Mouse (Mus musculus) midbrain, embryonic 16.5 days (tissue): ENCODE measurements at regions not wholly inside any gene's neighbourhood (a gene's known extent, or its start where the extent isn't known, plus 50 kb on each side); places are given as distances from the start of the nearest gene placed in this dataset.

Source experiments
- ATAC-seq: fragments of 200-750 bp; cut with Nextera tagmentation; 2 replicates; pipeline ENCODE4 v1.8.0; 2017; ENCODE audit warnings: moderate TSS enrichment
- H3K27ac ChIP-seq: fragments of 300-500 bp; sonication (generic); 2 replicates; pipeline ENCODE4 v1.5.1; 2014; ENCODE audit warnings: mild to moderate bottlenecking, low read length, mixed read lengths
- H3K27me3 ChIP-seq: fragments of 300-500 bp; sonication (generic); 2 replicates; pipeline ENCODE4 v1.6.1; 2014; ENCODE audit warnings: low read depth, low read length, mixed read lengths; ENCODE audit not compliant: control insufficient read depth, insufficient read depth
- H3K36me3 ChIP-seq: fragments of 300-500 bp; sonication (generic); 2 replicates; pipeline ENCODE4 v1.6.1; 2014; ENCODE audit warnings: mild to moderate bottlenecking, low read length, moderate library complexity, mixed read lengths; ENCODE audit not compliant: control insufficient read depth, insufficient read depth
- H3K4me1 ChIP-seq: fragments of 300-500 bp; sonication (generic); 2 replicates; pipeline ENCODE4 v1.6.1; 2014; ENCODE audit warnings: mild to moderate bottlenecking, low read length, mixed read lengths; ENCODE audit not compliant: control insufficient read depth, insufficient read depth
- H3K4me2 ChIP-seq: fragments of 300-500 bp; sonication (generic); 2 replicates; pipeline ENCODE4 v1.6.1; 2014; ENCODE audit warnings: mild to moderate bottlenecking, low read length, mixed read lengths
- H3K4me3 ChIP-seq: fragments of 300-500 bp; sonication (generic); 2 replicates; pipeline ENCODE4 v1.5.1; 2014; ENCODE audit warnings: low read depth, mild to moderate bottlenecking, low read length, moderate library complexity, mixed read lengths
- H3K9ac ChIP-seq: fragments of 300-500 bp; sonication (generic); 2 replicates; pipeline ENCODE4 v1.6.1; 2014; ENCODE audit warnings: low read depth, low read length, mixed read lengths
- H3K9me3 ChIP-seq: fragments of 300-500 bp; sonication (generic); replicated peaks from 2 replicates; pipeline ENCODE4 v1.6.1; 2014; ENCODE audit warnings: mild to moderate bottlenecking, low read length, mixed read lengths; ENCODE audit not compliant: control insufficient read depth, poor library complexity, severe bottlenecking
- WGBS: fragments of 180-500 bp; shearing (Covaris S2); extraction: QIAGEN DNeasy Blood & Tissue Kit; methylation state at CpG from one replicate; pipeline ENCODE4 v1.1.7; 2014; 5-methylcytosine and 5-hydroxymethylcytosine counted together

GRCm38 (mm10) chr5:51190661-51191060, 376.9 kb downstream of the Ppargc1a start:
- Histone ChIP-seq H3K9ac (no peak overlapping the region), H3K27me3 (no peaks in the 10 kb centered on the region), H3K4me2 (no peak overlapping the region), H3K4me1 (no peaks in the 10 kb centered on the region), H3K36me3 (no peaks in the 10 kb centered on the region), H3K27ac (no peak overlapping the region), H3K4me3 (no peak overlapping the region), H3K9me3 (no peaks in the 10 kb centered on the region)
- ATAC-seq: no peak
- WGBS: 90% methylated on average over 3 of the region's 3 CpGs

- no peak for ATAC-seq
- Histone ChIP-seq H3K27ac (no peak overlapping the region), H3K9ac (no peak overlapping the region), H3K4me3 (no peak overlapping the region), H3K4me2 (no peak overlapping the region), H3K36me3 (no peaks in the 10 kb centered on the region), H3K9me3 (no peaks in the 10 kb centered on the region), H3K4me1 (no peaks in the 10 kb centered on the region), H3K27me3 (no peaks in the 10 kb centered on the region)
- 74% methylated on average over 1 of the region's 1 CpGs for WGBS
Measured at GRCm38 (mm10) chr5:51169828-51170227, 397.7 kb downstream of the Ppargc1a start.

GRCm38 (mm10) chr5:51168206-51168605, 399.3 kb downstream of the Ppargc1a start:
- no peak overlapping the region for H3K27ac ChIP-seq
- 80% methylated on average over 6 of the region's 6 CpGs for WGBS
- no peaks in the 10 kb centered on the region for H3K36me3 ChIP-seq
- no peak overlapping the region for H3K9ac ChIP-seq
- H3K4me2 ChIP-seq: no peak overlapping the region
- H3K27me3 ChIP-seq: no peaks in the 10 kb centered on the region
- H3K4me1 ChIP-seq: no peaks in the 10 kb centered on the region
- no peaks in the 10 kb centered on the region for H3K9me3 ChIP-seq
- no peak for ATAC-seq
- H3K4me3 ChIP-seq: no peak overlapping the region

DNA sequence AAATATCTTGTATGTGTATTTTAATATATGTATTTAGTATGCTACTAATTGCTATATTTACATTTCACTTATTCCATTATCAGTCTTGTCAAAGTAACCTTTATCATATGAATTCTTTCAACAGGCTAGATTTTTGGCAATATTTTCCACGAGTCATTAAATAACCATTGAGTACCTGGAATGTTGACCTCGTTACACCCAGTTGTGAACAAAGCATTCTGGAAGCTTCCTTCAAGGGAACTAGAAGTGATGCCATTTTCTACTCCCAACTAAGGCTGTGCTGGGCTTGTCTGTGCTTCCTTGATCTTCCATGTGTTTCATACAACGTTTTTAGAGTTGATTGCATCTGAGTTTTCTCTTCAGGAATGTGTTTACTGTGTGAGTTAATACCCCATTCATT, 410.6 kb downstream of the Ppargc1a start:
- Histone ChIP-seq H3K36me3 (no peaks in the 10 kb centered on the region), H3K27me3 (no peaks in the 10 kb centered on the region), H3K27ac (no peak overlapping the region), H3K4me2 (no peak overlapping the region), H3K4me3 (no peak overlapping the region), H3K9me3 (no peaks in the 10 kb centered on the region), H3K9ac (no peak overlapping the region), H3K4me1 (no peaks in the 10 kb centered on the region)
- no peak for ATAC-seq
- WGBS: 58% methylated on average over 3 of the region's 3 CpGs

DNA sequence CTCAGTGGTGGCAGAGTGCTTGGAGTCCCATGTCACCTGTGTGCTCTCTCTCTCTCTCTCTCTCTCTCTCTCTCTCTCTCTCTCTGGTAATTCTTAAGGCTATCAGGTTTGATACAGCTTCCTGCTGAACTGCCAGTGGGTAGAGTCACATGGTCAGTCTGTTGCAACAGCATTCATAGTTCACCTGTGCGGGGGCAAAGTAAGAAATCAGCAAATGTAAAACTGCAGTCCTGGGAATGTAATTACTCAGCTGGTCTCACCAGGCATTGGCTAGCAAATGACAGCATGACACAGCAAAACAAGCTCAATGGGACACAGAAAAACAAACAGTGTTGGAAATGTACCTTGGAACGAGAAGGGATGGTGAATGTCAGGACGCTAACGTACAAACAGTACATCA, 422.7 kb downstream of the Ppargc1a start:
- Histone ChIP-seq H3K4me1 (no peaks in the 10 kb centered on the region), H3K9me3 (no peaks in the 10 kb centered on the region), H3K36me3 (no peaks in the 10 kb centered on the region), H3K4me2 (no peak overlapping the region), H3K4me3 (no peak overlapping the region), H3K27ac (no peak overlapping the region), H3K9ac (no peak overlapping the region), H3K27me3 (no peaks in the 10 kb centered on the region)
- whole genome bisulfite sequencing: 88% methylated on average over 4 of the region's 4 CpGs
- ATAC-seq: no peak

- no peak overlapping the region for H3K4me3 ChIP-seq
- no peaks in the 10 kb centered on the region for H3K27me3 ChIP-seq
- 90% methylated on average over 6 of the region's 6 CpGs for WGBS
- no peak for ATAC-seq
- H3K36me3 ChIP-seq: no peaks in the 10 kb centered on the region
- H3K4me1 ChIP-seq: no peaks in the 10 kb centered on the region
- no peaks in the 10 kb centered on the region for H3K9me3 ChIP-seq
- H3K4me2 ChIP-seq: no peak overlapping the region
- H3K27ac ChIP-seq: no peak overlapping the region
- H3K9ac ChIP-seq: no peak overlapping the region
Measured at GRCm38 (mm10) chr5:51125091-51125490, 442.4 kb downstream of the Ppargc1a start.

DNA sequence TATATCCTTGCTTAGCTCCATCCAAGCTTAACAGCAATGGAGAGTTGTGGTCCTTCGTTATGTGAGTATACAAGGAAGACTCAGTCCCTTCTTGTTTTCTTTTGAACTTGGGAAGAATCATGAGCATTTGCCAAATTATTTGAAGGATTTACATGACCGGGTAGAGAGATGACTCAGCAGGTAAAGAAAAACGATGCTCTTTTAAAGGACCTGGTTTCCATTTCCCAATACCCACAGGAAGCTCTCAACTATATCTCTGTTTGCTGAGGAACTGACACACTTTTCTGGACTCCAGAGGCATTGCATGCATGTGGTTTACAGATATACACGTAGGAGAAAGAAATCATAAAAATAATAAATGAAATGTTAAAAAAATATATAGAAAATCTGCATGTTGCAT, 457.5 kb downstream of the Ppargc1a start:
- no peaks in the 10 kb centered on the region for H3K9me3 ChIP-seq
- H3K4me2 ChIP-seq: no peak overlapping the region
- H3K9ac ChIP-seq: no peak overlapping the region
- H3K36me3 ChIP-seq: no peaks in the 10 kb centered on the region
- 83% methylated on average over 4 of the region's 4 CpGs for WGBS
- no peak overlapping the region for H3K4me3 ChIP-seq
- no peak for ATAC-seq
- H3K27ac ChIP-seq: no peak overlapping the region
- H3K4me1 ChIP-seq: no peaks in the 10 kb centered on the region
- no peaks in the 10 kb centered on the region for H3K27me3 ChIP-seq

GRCm38 (mm10) chr5:51108737-51109136, 458.8 kb downstream of the Ppargc1a start:
- Histone ChIP-seq H3K36me3 (no peaks in the 10 kb centered on the region), H3K4me3 (no peak overlapping the region), H3K27me3 (no peaks in the 10 kb centered on the region), H3K9ac (no peak overlapping the region), H3K27ac (no peak overlapping the region), H3K4me2 (no peak overlapping the region), H3K9me3 (no peaks in the 10 kb centered on the region), H3K4me1 (no peaks in the 10 kb centered on the region)
- no peak for ATAC-seq
- 76% methylated on average over 1 of the region's 1 CpGs for WGBS

DNA sequence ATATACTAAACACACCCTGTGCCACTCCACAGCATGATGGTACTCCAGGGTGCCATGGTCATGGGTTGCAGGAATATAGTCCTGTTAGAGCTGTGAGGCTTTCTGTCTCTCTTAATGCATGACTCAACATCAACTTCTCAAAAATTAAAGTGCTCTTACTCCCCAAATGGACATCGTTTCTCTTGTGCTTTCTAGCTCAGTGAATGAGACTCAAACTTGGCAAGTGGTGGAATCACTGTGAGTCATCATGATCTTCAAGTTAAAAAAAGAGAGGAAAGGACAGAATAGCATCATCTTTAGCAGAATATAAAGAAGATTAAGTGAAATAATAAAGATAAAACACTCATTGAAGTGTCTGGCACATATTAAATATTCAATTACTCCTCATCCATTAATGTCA, 459.3 kb downstream of the Ppargc1a start:
- Histone ChIP-seq H3K4me1 (no peaks in the 10 kb centered on the region), H3K27me3 (no peaks in the 10 kb centered on the region), H3K4me3 (no peak overlapping the region), H3K36me3 (no peaks in the 10 kb centered on the region), H3K9ac (no peak overlapping the region), H3K4me2 (no peak overlapping the region), H3K9me3 (no peaks in the 10 kb centered on the region), H3K27ac (no peak overlapping the region)
- no peak for ATAC-seq
- WGBS: 79% methylated on average over 1 of the region's 1 CpGs

GRCm38 (mm10) chr5:51099902-51100301, 467.6 kb downstream of the Ppargc1a start:
- Histone ChIP-seq H3K27ac (no peak overlapping the region), H3K36me3 (no peaks in the 10 kb centered on the region), H3K9ac (no peak overlapping the region), H3K27me3 (no peaks in the 10 kb centered on the region), H3K4me3 (no peak overlapping the region), H3K4me2 (no peak overlapping the region), H3K4me1 (no peaks in the 10 kb centered on the region), H3K9me3 (no peaks in the 10 kb centered on the region)
- 87% methylated on average over 3 of the region's 3 CpGs for WGBS
- ATAC-seq: no peak
